Comparison of ENCODE assay signal across 35 mouse cellular contexts in the genomic region with DNA sequence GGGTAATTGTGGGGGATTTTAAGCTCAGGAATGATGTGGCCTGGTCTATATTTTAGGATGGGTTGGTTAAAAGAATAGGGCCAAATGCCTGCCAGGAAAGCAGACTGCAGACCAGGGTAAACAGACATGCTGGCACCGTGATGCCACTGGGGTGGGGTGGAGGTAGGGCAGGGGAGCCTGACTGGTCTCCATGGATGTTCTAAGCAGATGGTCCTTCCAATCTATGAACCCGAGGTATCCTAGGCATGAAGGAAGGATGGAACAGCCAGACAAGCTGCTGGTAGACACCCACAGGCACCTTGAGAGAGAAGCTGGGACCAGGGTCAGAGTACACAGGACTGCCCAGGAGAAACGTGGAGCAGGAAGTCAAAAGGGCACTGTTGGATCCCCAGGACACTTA. TPM values are rescaled to one million over a fixed set of nuclear protein-coding genes. Genes with fewer than 3 reads are reported as not detected.
A peak's percentile ranks its signal among the peaks of the same experiment; 100 is the strongest.
DNase-seq lines count a peak whose midpoint lies in the region; ATAC-seq and TF ChIP-seq lines count a peak whose summit lies in the region.
"Had no signal": no experiment of that assay in that cellular context is flagged by ENCODE, and none has a peak within 500 bp of the region (broad histone marks: within the 10 kb centered on the region; RNA-seq: fewer than 3 reads in every experiment).

No protein-coding gene starts in this region.

- ATAC-seq in cerebellum, adult (ENCODE audit: insufficient number of reproducible peaks, low FRiP score, low TSS enrichment), result peak; percentile 71; the same call in 1 of the 2 replicates
- ATAC-seq in lung, postnatal 0 days, result no peak
- ATAC-seq in forebrain, postnatal 0 days, result no peak
- ATAC-seq: activated CD4-positive, CD25-positive, alpha-beta regulatory T cell, adult 4 months; hindbrain, postnatal 0 days; intestine, embryonic 15.5 days; midbrain, embryonic 15.5 days had no signal

- H3K4me3 ChIP-seq in lung, postnatal 0 days (ENCODE audit: low read depth, low read length), result no peak overlapping the region
- H3K4me3 ChIP-seq in forebrain, postnatal 0 days (ENCODE audit: low read depth, low read length), result no peak overlapping the region
- H3K4me3 ChIP-seq: embryonic facial prominence, embryonic 10.5 days; embryonic facial prominence, embryonic 15.5 days; forebrain, embryonic 12.5 days; heart, embryonic 10.5 days; heart, embryonic 15.5 days; hindbrain, embryonic 12.5 days; intestine, embryonic 15.5 days; limb, embryonic 10.5 days; limb, embryonic 15.5 days; liver, embryonic 13.5 days; midbrain, embryonic 15.5 days had no signal

- no peak overlapping the region for H3K27ac ChIP-seq in lung, postnatal 0 days (ENCODE audit: low read length)
- no peak overlapping the region for H3K27ac ChIP-seq in forebrain, postnatal 0 days (ENCODE audit: low read depth, low read length)
- H3K27ac ChIP-seq: embryonic facial prominence, embryonic 10.5 days; embryonic facial prominence, embryonic 15.5 days; forebrain, embryonic 12.5 days; heart, embryonic 10.5 days; heart, embryonic 15.5 days; hindbrain, embryonic 12.5 days; hindbrain, postnatal 0 days; intestine, embryonic 15.5 days; limb, embryonic 10.5 days; limb, embryonic 15.5 days; liver, embryonic 13.5 days; macrophage; midbrain, embryonic 15.5 days had no signal

- no peak for TF ChIP-seq EP300 in lung, postnatal 0 days (IDR thresholded peaks at IDR 0.05)

- no peaks in the 10 kb centered on the region for H3K27me3 ChIP-seq in lung, postnatal 0 days (replicated peaks; ENCODE audit: insufficient read depth, low read length)
- H3K27me3 ChIP-seq in forebrain, postnatal 0 days (ENCODE audit: insufficient read depth, low read length), result no peaks in the 10 kb centered on the region
- H3K27me3 ChIP-seq: CH12.LX; embryonic facial prominence, embryonic 15.5 days; forebrain, embryonic 12.5 days; heart, embryonic 15.5 days; hindbrain, embryonic 12.5 days; intestine, embryonic 15.5 days; limb, embryonic 15.5 days; liver, embryonic 13.5 days; midbrain, embryonic 15.5 days had no signal

- H3K4me1 ChIP-seq in lung, postnatal 0 days (ENCODE audit: insufficient read depth, low read depth, low read length), result no peaks in the 10 kb centered on the region
- no peaks in the 10 kb centered on the region for H3K4me1 ChIP-seq in forebrain, postnatal 0 days (ENCODE audit: insufficient read depth)
- H3K4me1 ChIP-seq: heart, embryonic 15.5 days; hindbrain, embryonic 12.5 days; intestine, embryonic 15.5 days; limb, embryonic 15.5 days; midbrain, embryonic 15.5 days had no signal

- no peak for TF ChIP-seq CTCF in lung, postnatal 0 days (IDR thresholded peaks at IDR 0.05)
- TF ChIP-seq CTCF in forebrain, postnatal 0 days (IDR thresholded peaks at IDR 0.05; ENCODE audit: low read depth), result no peak

- H3K9ac ChIP-seq in lung, postnatal 0 days (replicated peaks; ENCODE audit: low read depth), result no peak overlapping the region
- no peak overlapping the region for H3K9ac ChIP-seq in forebrain, postnatal 0 days
- H3K9ac ChIP-seq: embryonic facial prominence, embryonic 15.5 days; forebrain, embryonic 12.5 days; heart, embryonic 15.5 days; hindbrain, embryonic 12.5 days; intestine, embryonic 15.5 days; limb, embryonic 15.5 days; liver, embryonic 13.5 days; midbrain, embryonic 15.5 days had no signal

- 53% methylated on average over 3 of the region's 3 CpGs for WGBS in lung, postnatal 0 days
- 65% methylated on average over 3 of the region's 3 CpGs for WGBS in forebrain, postnatal 0 days

- H3K9me3 ChIP-seq in lung, postnatal 0 days (ENCODE audit: low read length), result no peaks in the 10 kb centered on the region
- no peaks in the 10 kb centered on the region for H3K9me3 ChIP-seq in forebrain, postnatal 0 days (ENCODE audit: low read length)
- H3K9me3 ChIP-seq: embryonic facial prominence, embryonic 10.5 days; embryonic facial prominence, embryonic 15.5 days; forebrain, embryonic 12.5 days; heart, embryonic 10.5 days; heart, embryonic 15.5 days; hindbrain, embryonic 12.5 days; intestine, embryonic 15.5 days; limb, embryonic 10.5 days; limb, embryonic 15.5 days; liver, embryonic 13.5 days; midbrain, embryonic 15.5 days had no signal

- no peak overlapping the region for H3K4me2 ChIP-seq in lung, postnatal 0 days (replicated peaks; ENCODE audit: low read depth, low read length)
- no peak overlapping the region for H3K4me2 ChIP-seq in forebrain, postnatal 0 days (ENCODE audit: low read depth)
- H3K4me2 ChIP-seq: embryonic facial prominence, embryonic 15.5 days; forebrain, embryonic 12.5 days; heart, embryonic 15.5 days; hindbrain, embryonic 12.5 days; intestine, embryonic 15.5 days; limb, embryonic 15.5 days; liver, embryonic 13.5 days; midbrain, embryonic 15.5 days had no signal

- DNase-seq in cerebellum, postnatal 4 days (ENCODE audit: low spot score in 2 of 2), result no peak
- DNase-seq in brain, adult 2 months (ENCODE audit: low read depth, low spot score), result peak; percentile 80
- DNase-seq in cerebellum, adult 8-10 months, result peak; percentile 56
- peak; percentile 61 to 72 for DNase-seq in cerebellum, postnatal 25 days
- no peak for DNase-seq in adrenal gland, adult (ENCODE audit: inconsistent age in 2 of 2, low spot score in 1 of 2)
- no peak for DNase-seq in lung, postnatal 0 days (ENCODE audit: low spot score)
- DNase-seq in forebrain, postnatal 0 days, result no peak
- DNase-seq: adrenal gland, adult 8-10 months; gastrocnemius, postnatal 25 days; heart, adult 11 months; heart, postnatal 36 days; kidney, postnatal 25 days; liver, embryonic 13.5 days; lung, adult 18-20 months; lung, postnatal 10 days; right cerebral cortex, adult 18-20 months; spleen, adult 18-20 months; thymus, postnatal 25 days had no signal

- H3K36me3 ChIP-seq in lung, postnatal 0 days (ENCODE audit: insufficient read depth, low read length), result no peaks in the 10 kb centered on the region
- H3K36me3 ChIP-seq in forebrain, postnatal 0 days (ENCODE audit: insufficient read depth), result no peaks in the 10 kb centered on the region
- H3K36me3 ChIP-seq: embryonic facial prominence, embryonic 15.5 days; heart, embryonic 10.5 days; heart, embryonic 15.5 days; hindbrain, embryonic 12.5 days; intestine, embryonic 15.5 days; limb, embryonic 15.5 days; midbrain, embryonic 15.5 days had no signal

RNA-seq across cellular contexts. Expression of gene Ccsap, which starts 12.5 kb away (rescaled TPM):
- polyA plus RNA-seq in lung, postnatal 0 days (2015; fragmentation: Nextera tagmentation; extraction: Ambion mirVana), result 1.2 and 1.3 TPM in 2 replicates
- total RNA-seq in forebrain, postnatal 0 days (2014; rRNA removed), result 19.5 and 21.8 TPM in 2 replicates
- polyA plus RNA-seq in forebrain, postnatal 0 days (2015; fragmentation: Nextera tagmentation; extraction: Ambion mirVana), result 10.0 and 10.6 TPM in 2 replicates

RNA-seq across cellular contexts. Expression of gene Rab4a, which starts 41.8 kb away (rescaled TPM):
- polyA plus RNA-seq in lung, postnatal 0 days (2015; fragmentation: Nextera tagmentation; extraction: Ambion mirVana), result 27.9 and 32.1 TPM in 2 replicates
- total RNA-seq in forebrain, postnatal 0 days (2014; rRNA removed), result 70.9 and 72.8 TPM in 2 replicates
- polyA plus RNA-seq in forebrain, postnatal 0 days (2015; fragmentation: Nextera tagmentation; extraction: Ambion mirVana), result 113 and 127 TPM in 2 replicates
- total RNA-seq: CH12.LX; neutrophil, adult 5-6 weeks had no signal

RNA-seq across cellular contexts. Expression of gene Acta1, which starts 47.0 kb away (rescaled TPM):
- polyA plus RNA-seq in lung, postnatal 0 days (2015; fragmentation: Nextera tagmentation; extraction: Ambion mirVana), result 12.6 and 18.0 TPM in 2 replicates
- 10.5 and 20.1 TPM in 2 replicates for total RNA-seq in forebrain, postnatal 0 days (2014; rRNA removed)
- 17.1 and 20.4 TPM in 2 replicates for polyA plus RNA-seq in forebrain, postnatal 0 days (2015; fragmentation: Nextera tagmentation; extraction: Ambion mirVana)
- total RNA-seq: CH12.LX; megakaryocyte-erythroid progenitor cell, adult 5-6 weeks; neutrophil, adult 5-6 weeks had no signal
- polyA plus RNA-seq: macrophage had no signal

Comparison
In these comparisons a context has a peak if more than half of its experiments do, and no peak if none do; other contexts are left out.
1. DNase-seq: peak in brain, adult 2 months (single experiment), cerebellum, adult 8-10 months (single experiment) and cerebellum, postnatal 25 days (2 of 2); none in cerebellum, postnatal 4 days (0 of 2), adrenal gland, adult (0 of 2), lung, postnatal 0 days (single experiment) and forebrain, postnatal 0 days (single experiment).